In the genomic region with DNA sequence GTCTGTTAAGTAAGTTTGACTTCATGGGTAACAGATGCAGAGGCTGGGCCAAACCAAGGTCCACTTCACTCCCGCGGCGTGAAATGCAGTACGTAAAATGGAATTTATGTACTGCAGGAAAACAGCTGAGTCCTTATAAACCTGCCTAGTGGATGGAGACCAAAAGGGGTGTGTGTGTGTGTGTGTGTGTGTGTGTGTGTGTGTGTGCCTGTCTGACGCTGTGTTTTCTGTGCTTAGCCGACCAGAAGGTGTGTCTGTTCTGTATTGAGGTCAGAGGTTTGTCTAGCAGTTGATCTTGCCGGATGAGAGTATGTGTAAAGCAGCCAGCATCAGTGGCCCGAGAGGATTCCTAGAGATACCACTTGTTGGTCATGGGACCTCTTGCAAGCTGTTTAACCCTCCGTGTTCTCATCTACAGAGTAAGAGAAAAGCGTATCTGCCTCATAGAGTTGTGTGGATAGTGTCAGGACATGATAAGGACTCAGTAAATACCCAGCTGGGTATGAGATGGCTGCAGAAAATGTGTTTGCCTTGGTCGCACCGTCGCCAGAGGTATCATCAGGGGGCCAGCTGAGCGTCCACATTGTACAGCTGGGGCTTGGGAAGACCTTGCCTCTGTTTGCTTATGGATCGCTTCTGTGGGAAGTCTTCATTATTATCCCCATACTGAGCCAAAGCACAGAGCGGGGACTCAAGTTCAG, we compare ENCODE assay signal across 8 mouse cellular contexts. TPM values are rescaled to one million over a fixed set of nuclear protein-coding genes. Genes with fewer than 3 reads are reported as not detected.
DNase-seq lines count a peak whose midpoint lies in the region; ATAC-seq and TF ChIP-seq lines count a peak whose summit lies in the region.

No protein-coding gene starts in this region.

- H3K9ac ChIP-seq in forebrain, embryonic 12.5 days: peak overlapping the region; percentile 25
- peak overlapping the region; percentile 80 for H3K9ac ChIP-seq in limb, embryonic 14.5 days (ENCODE audit: low read depth, low read length, severe bottlenecking)
- no peak overlapping the region for H3K9ac ChIP-seq in stomach, embryonic 14.5 days (replicated peaks; ENCODE audit: low read depth, low read length)

- H3K4me2 ChIP-seq in forebrain, embryonic 12.5 days: peak overlapping the region; percentile 75
- H3K4me2 ChIP-seq in limb, embryonic 14.5 days (replicated peaks; ENCODE audit: low read depth, low read length, severe bottlenecking): peak overlapping the region; percentile 85
- peak overlapping the region; percentile 83 for H3K4me2 ChIP-seq in stomach, embryonic 14.5 days (replicated peaks; ENCODE audit: low read depth, low read length)

- no peak for DNase-seq in kidney, adult 2 months
- DNase-seq in kidney, adult 11 months: no peak
- peak; percentile 50 for DNase-seq in NIH3T3 (ENCODE audit: low read depth)
- peak; percentile 41 for DNase-seq in limb, embryonic 14.5 days (ENCODE audit: low spot score)
- DNase-seq in adrenal gland, postnatal 25 days: no peak
- no peak for DNase-seq in gastrocnemius, adult 8-10 months (ENCODE audit: low spot score in 2 of 2)

- no peaks in the 10 kb centered on the region for H3K27me3 ChIP-seq in kidney, adult 2 months (replicated peaks; ENCODE audit: control insufficient read depth, insufficient read depth, low read length)
- H3K27me3 ChIP-seq in forebrain, embryonic 12.5 days: peaks cover 18% of the 10 kb centered on the region
- no peaks in the 10 kb centered on the region for H3K27me3 ChIP-seq in limb, embryonic 14.5 days (ENCODE audit: control insufficient read depth, insufficient read depth, low read length)
- H3K27me3 ChIP-seq in stomach, embryonic 14.5 days (ENCODE audit: control insufficient read depth, insufficient read depth, low read length): no peaks in the 10 kb centered on the region

- peaks cover 13% of the 10 kb centered on the region for H3K4me1 ChIP-seq in kidney, adult 2 months (ENCODE audit: control insufficient read depth, insufficient read depth, low read length)
- H3K4me1 ChIP-seq in forebrain, embryonic 12.5 days: peaks cover 30% of the 10 kb centered on the region
- peaks cover 63% of the 10 kb centered on the region for H3K4me1 ChIP-seq in limb, embryonic 14.5 days (ENCODE audit: control insufficient read depth, insufficient read depth, low read length)
- peaks cover 23% of the 10 kb centered on the region; the same call in 1 of the 2 replicates for H3K4me1 ChIP-seq in stomach, embryonic 14.5 days (ENCODE audit: control insufficient read depth, insufficient read depth, low read length)

- H3K4me3 ChIP-seq in kidney, adult 2 months (ENCODE audit: insufficient read depth, low read depth, low read length): 0 out of 2 replicates have a peak overlapping the region, but pooled peaks have one; percentile 2
- peak overlapping the region; percentile 79 for H3K4me3 ChIP-seq in forebrain, embryonic 12.5 days (replicated peaks)
- H3K4me3 ChIP-seq in limb, embryonic 14.5 days (replicated peaks; ENCODE audit: low read length): peak overlapping the region; percentile 82
- H3K4me3 ChIP-seq in stomach, embryonic 14.5 days (ENCODE audit: low read depth, low read length): peak overlapping the region; percentile 84

- ATAC-seq in forebrain, embryonic 12.5 days (ENCODE audit: low FRiP score): no peak
- ATAC-seq in limb, embryonic 14.5 days (ENCODE audit: low FRiP score, low read depth): peak; percentile 37; the same call in 1 of the 2 replicates
- ATAC-seq in stomach, embryonic 14.5 days (ENCODE audit: insufficient number of reproducible peaks, insufficient read depth, low FRiP score, low read depth): no peak

- WGBS in kidney, adult 2 months: 57% methylated on average over 16 of the region's 16 CpGs
- 59% methylated on average over 16 of the region's 16 CpGs for WGBS in forebrain, embryonic 12.5 days
- WGBS in limb, embryonic 14.5 days: 42% methylated on average over 16 of the region's 16 CpGs
- 40% methylated on average over 16 of the region's 16 CpGs for WGBS in stomach, embryonic 14.5 days

- no peaks in the 10 kb centered on the region for H3K36me3 ChIP-seq in kidney, adult 2 months (ENCODE audit: control insufficient read depth, insufficient read depth, low read length)
- no peaks in the 10 kb centered on the region for H3K36me3 ChIP-seq in forebrain, embryonic 12.5 days (replicated peaks)
- no peaks in the 10 kb centered on the region for H3K36me3 ChIP-seq in limb, embryonic 14.5 days (ENCODE audit: control insufficient read depth, insufficient read depth, low read length)
- H3K36me3 ChIP-seq in stomach, embryonic 14.5 days (ENCODE audit: control insufficient read depth, insufficient read depth, low read length): no peaks in the 10 kb centered on the region

- no peaks in the 10 kb centered on the region for H3K9me3 ChIP-seq in forebrain, embryonic 12.5 days
- H3K9me3 ChIP-seq in limb, embryonic 14.5 days (ENCODE audit: control insufficient read depth, low read length): no peaks in the 10 kb centered on the region
- no peaks in the 10 kb centered on the region for H3K9me3 ChIP-seq in stomach, embryonic 14.5 days (ENCODE audit: control insufficient read depth, low read depth, low read length)

- no peak overlapping the region for H3K27ac ChIP-seq in kidney, adult 2 months (ENCODE audit: insufficient read depth, low read depth, low read length)
- no peak overlapping the region for H3K27ac ChIP-seq in forebrain, embryonic 12.5 days
- H3K27ac ChIP-seq in limb, embryonic 14.5 days (replicated peaks; ENCODE audit: low read depth, low read length): peak overlapping the region; percentile 86
- H3K27ac ChIP-seq in stomach, embryonic 14.5 days (ENCODE audit: low read length): no peak overlapping the region

- TF ChIP-seq CTCF in kidney, adult 2 months (conservative IDR thresholded peaks at IDR 0.05; ENCODE audit: insufficient read depth, insufficient read length, low read depth, low read length): no peak

- no peak for TF ChIP-seq POLR2A in kidney, adult 2 months (IDR thresholded peaks at IDR 0.05; ENCODE audit: low read depth, low read length)
- no peak for TF ChIP-seq POLR2A in limb, embryonic 14.5 days (IDR thresholded peaks at IDR 0.05; ENCODE audit: borderline replicate concordance, extremely low read depth, insufficient read depth, insufficient read length)

RNA-seq across cellular contexts. Expression of a gene that starts 2.2 kb away (rescaled TPM):
- polyA plus RNA-seq in kidney, adult 2 months (2012; rRNA removed): 15.6 and 16.3 TPM in 2 replicates
- 22.5 and 23.7 TPM in 2 replicates for polyA plus RNA-seq in forebrain, embryonic 12.5 days (2016; fragmentation: Nextera tagmentation; extraction: Ambion mirVana)
- 104 and 110 TPM in 2 replicates for polyA plus RNA-seq in limb, embryonic 14.5 days (2012; rRNA removed)
- 50.4 and 51.6 TPM in 2 replicates for polyA plus RNA-seq in limb, embryonic 14.5 days (2014; fragmentation: Nextera tagmentation; extraction: Ambion mirVana)
- polyA plus RNA-seq in stomach, embryonic 14.5 days (2014; fragmentation: Nextera tagmentation; extraction: Ambion mirVana): 24.5 and 26.1 TPM in 2 replicates
- 44.5 and 44.6 TPM in 2 replicates for total RNA-seq in adrenal gland, postnatal 25 days (2021)
- 1 to 10 TPM; 4.5 to 8.4 (median 7.1) TPM for total RNA-seq in gastrocnemius, adult 8-10 months (2022)

RNA-seq across cellular contexts. Expression of a gene that starts 41.2 kb away (rescaled TPM):
- polyA plus RNA-seq in kidney, adult 2 months (2012; rRNA removed): 0.84 and 1.8 TPM in 2 replicates
- polyA plus RNA-seq in forebrain, embryonic 12.5 days (2016; fragmentation: Nextera tagmentation; extraction: Ambion mirVana): 1.1 and 1.6 TPM in 2 replicates
- 0.16 and 0.19 TPM in 2 replicates for polyA plus RNA-seq in limb, embryonic 14.5 days (2012; rRNA removed)
- 0.22 and 0.30 TPM in 2 replicates for polyA plus RNA-seq in limb, embryonic 14.5 days (2014; fragmentation: Nextera tagmentation; extraction: Ambion mirVana)
- polyA plus RNA-seq in stomach, embryonic 14.5 days (2014; fragmentation: Nextera tagmentation; extraction: Ambion mirVana): 0.13 and 0.24 TPM in 2 replicates
- 0.30 and 0.33 TPM in 2 replicates for total RNA-seq in adrenal gland, postnatal 25 days (2021)
- under 1 TPM in 1 of 4 experiments, not detected in 3; 0.13 TPM for total RNA-seq in gastrocnemius, adult 8-10 months (2022)

RNA-seq across cellular contexts. Expression of a gene that starts 41.3 kb away (rescaled TPM):
- polyA plus RNA-seq in kidney, adult 2 months (2012; rRNA removed): not detected in 2 replicates
- polyA plus RNA-seq in forebrain, embryonic 12.5 days (2016; fragmentation: Nextera tagmentation; extraction: Ambion mirVana): 0.29 TPM in 1 of 2 replicates, not detected in the other
- not detected in 2 replicates for polyA plus RNA-seq in limb, embryonic 14.5 days (2012; rRNA removed)
- not detected in 2 replicates for polyA plus RNA-seq in limb, embryonic 14.5 days (2014; fragmentation: Nextera tagmentation; extraction: Ambion mirVana)
- not detected in 2 replicates for polyA plus RNA-seq in stomach, embryonic 14.5 days (2014; fragmentation: Nextera tagmentation; extraction: Ambion mirVana)
- not detected in 2 replicates for total RNA-seq in adrenal gland, postnatal 25 days (2021)
- not detected for total RNA-seq in gastrocnemius, adult 8-10 months (2022)

RNA-seq across cellular contexts. Expression of a gene that starts 45.9 kb away (rescaled TPM):
- polyA plus RNA-seq in kidney, adult 2 months (2012; rRNA removed): 7.4 and 7.5 TPM in 2 replicates
- 120 and 145 TPM in 2 replicates for polyA plus RNA-seq in forebrain, embryonic 12.5 days (2016; fragmentation: Nextera tagmentation; extraction: Ambion mirVana)
- polyA plus RNA-seq in limb, embryonic 14.5 days (2012; rRNA removed): 37.1 and 38.3 TPM in 2 replicates
- 63.7 and 78.4 TPM in 2 replicates for polyA plus RNA-seq in limb, embryonic 14.5 days (2014; fragmentation: Nextera tagmentation; extraction: Ambion mirVana)
- 75.2 and 77.5 TPM in 2 replicates for polyA plus RNA-seq in stomach, embryonic 14.5 days (2014; fragmentation: Nextera tagmentation; extraction: Ambion mirVana)
- 27.0 and 31.9 TPM in 2 replicates for total RNA-seq in adrenal gland, postnatal 25 days (2021)
- total RNA-seq in gastrocnemius, adult 8-10 months (2022): 1 to 10 TPM; 3.0 to 6.8 (median 4.0) TPM

RNA-seq across cellular contexts. Expression of a gene that starts 51.0 kb away (rescaled TPM):
- polyA plus RNA-seq in kidney, adult 2 months (2012; rRNA removed): not detected in 2 replicates
- not detected in 2 replicates for polyA plus RNA-seq in forebrain, embryonic 12.5 days (2016; fragmentation: Nextera tagmentation; extraction: Ambion mirVana)
- not detected in 2 replicates for polyA plus RNA-seq in limb, embryonic 14.5 days (2012; rRNA removed)
- polyA plus RNA-seq in limb, embryonic 14.5 days (2014; fragmentation: Nextera tagmentation; extraction: Ambion mirVana): not detected in 2 replicates
- not detected in 2 replicates for polyA plus RNA-seq in stomach, embryonic 14.5 days (2014; fragmentation: Nextera tagmentation; extraction: Ambion mirVana)
- total RNA-seq in adrenal gland, postnatal 25 days (2021): not detected in 2 replicates
- not detected for total RNA-seq in gastrocnemius, adult 8-10 months (2022)

Comparison
In these comparisons a context has a peak if more than half of its experiments do, and no peak if none do; other contexts are left out.
1. DNase-seq: peak in NIH3T3 (single experiment) and limb, embryonic 14.5 days (single experiment); none in kidney, adult 2 months (single experiment), kidney, adult 11 months (single experiment), adrenal gland, postnatal 25 days (single experiment) and gastrocnemius, adult 8-10 months (0 of 2).
2. H3K4me3 ChIP-seq: peak in every context shown above with its lines; median percentile 84 in stomach, embryonic 14.5 days; 82 in limb, embryonic 14.5 days; 79 in forebrain, embryonic 12.5 days; 2 in kidney, adult 2 months.
3. Peak in every context shown above with its lines, with median percentiles within 50 percentile points of each other: H3K4me2 ChIP-seq.